Mouse (Mus musculus) large intestine, adult 2 months (tissue): ENCODE results near the gene Nxn. TPM values are rescaled to one million over a fixed set of nuclear protein-coding genes. Genes with fewer than 3 reads are reported as not detected.
A peak's percentile ranks its signal among the peaks of the same experiment; 100 is the strongest.

Experiments used
- DNase-seq: peaks from one replicate; pipeline ENCODE4 v3.0.0-alpha.2; 2012; ENCODE audit warnings: low read depth, low spot score
- WGBS: fragments of 180-500 bp; shearing (Covaris S2); methylation state at CpG from one replicate; pipeline ENCODE4 v1.1.7; 2018; 5-methylcytosine and 5-hydroxymethylcytosine counted together
- polyA plus RNA-seq: library from polyadenylated mRNA; depleted of rRNA; stranded (reverse); fragments of >200 nt; gene quantifications from 2 replicates; pipeline ENCODE4 v1.2.3, GENCODE M21; 2012

The Nxn gene
- polyA plus RNA-seq, 1 experiment: 13.2 TPM

GRCm38 (mm10) chr11:76283841-76284240 lies 115.1 kb downstream of the Nxn start:
- 78% methylated on average over 6 of the region's 6 CpGs for WGBS
- DNase-seq: no peak

GRCm38 (mm10) chr11:76279971-76280370 lies 119.0 kb downstream of the Nxn start:
- WGBS: 32% methylated on average over 2 of the region's 2 CpGs
- DNase-seq: no peak

DNA sequence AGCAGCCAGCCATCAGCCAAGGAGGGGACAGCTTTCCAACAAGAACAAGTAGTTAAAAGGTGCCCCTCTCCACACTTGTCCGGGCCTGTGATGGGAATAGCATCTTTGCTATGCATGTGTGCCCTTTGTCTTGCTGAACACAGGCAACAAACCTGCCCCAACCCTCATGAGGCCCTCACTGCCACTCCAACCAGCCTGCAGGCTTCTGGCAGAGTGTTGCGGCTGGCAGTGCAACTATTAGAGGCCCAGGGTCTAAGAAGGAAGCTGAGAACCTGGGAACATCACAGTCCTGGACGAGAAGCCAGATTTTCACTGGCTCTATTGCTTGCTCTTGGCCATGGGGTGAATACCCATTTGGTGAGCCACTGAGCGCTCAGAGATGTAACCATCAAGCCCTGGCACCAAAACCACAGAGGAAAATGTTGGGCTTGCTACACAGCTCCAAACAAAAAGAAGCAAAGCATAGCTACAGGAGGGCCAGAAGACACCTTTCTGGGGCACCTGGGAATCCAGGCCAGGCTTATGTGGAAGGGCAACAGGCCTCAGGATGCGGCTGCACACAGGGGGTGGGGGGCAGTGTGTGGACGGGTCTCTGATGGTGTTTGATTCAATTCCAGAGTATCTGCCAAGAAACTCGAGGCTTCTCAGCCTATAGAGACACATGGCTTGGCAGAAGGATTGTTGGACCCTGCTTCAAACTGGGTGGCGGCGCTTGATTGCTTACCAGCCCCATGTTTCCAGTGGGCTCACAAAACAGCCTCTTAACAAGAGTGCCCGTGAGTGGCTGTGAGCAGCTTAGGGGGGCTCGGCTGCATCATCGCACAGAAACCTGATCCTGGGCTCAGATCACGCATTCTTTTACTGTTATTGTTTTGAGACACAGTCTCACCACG lies 119.7 kb downstream of the Nxn start:
- no peak for DNase-seq
- 74% methylated on average over 14 of the region's 14 CpGs for WGBS

DNA sequence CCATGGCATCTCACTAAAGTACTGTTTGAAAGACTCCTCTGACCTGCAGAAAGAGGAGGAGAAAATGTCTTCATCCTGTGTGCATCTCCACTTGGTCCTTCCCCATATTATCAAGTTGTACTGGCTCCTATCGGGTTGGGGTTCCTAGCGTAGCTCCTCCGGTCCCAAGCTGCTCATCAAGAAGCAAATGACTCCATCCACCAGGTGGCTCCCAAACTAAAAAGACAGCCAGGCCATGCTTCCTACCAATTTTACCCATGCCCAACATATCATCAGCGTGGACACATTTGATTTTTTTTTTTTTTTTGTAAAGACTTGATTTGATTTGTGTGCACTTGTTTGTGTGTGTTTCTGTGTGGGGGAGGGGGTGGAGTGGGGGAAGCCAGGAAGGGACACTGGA lies 126.5 kb downstream of the Nxn start:
- WGBS: 75% methylated on average over 4 of the region's 4 CpGs
- DNase-seq: no peak

DNA sequence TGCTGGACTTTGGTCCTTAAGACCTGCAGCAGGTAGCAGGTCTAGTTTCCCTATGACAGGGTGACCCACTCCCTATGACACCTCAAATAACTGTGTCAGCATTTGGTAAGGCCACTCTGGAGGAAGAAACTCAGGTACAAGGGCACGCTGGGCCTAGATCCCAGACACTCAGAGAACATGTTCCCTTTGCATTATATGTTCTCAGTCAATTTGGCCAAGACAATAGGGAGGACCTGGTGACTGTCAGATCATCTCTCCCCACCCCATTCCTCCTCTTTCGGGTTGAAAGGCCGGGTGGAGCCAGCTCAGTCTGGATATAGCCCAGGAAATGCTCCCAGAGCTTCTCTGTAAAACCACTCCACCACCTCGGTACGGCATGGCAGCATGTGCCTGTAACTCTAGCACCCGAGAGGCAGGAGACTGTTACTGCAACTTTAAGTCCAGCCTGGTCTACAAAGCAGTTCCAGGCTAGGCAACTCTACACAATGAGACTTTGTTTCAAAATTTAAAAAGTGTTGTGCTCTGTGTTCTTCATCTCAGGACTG lies 130.3 kb downstream of the Nxn start:
- 60% methylated on average over 6 of the region's 6 CpGs for WGBS
- DNase-seq: no peak

DNA sequence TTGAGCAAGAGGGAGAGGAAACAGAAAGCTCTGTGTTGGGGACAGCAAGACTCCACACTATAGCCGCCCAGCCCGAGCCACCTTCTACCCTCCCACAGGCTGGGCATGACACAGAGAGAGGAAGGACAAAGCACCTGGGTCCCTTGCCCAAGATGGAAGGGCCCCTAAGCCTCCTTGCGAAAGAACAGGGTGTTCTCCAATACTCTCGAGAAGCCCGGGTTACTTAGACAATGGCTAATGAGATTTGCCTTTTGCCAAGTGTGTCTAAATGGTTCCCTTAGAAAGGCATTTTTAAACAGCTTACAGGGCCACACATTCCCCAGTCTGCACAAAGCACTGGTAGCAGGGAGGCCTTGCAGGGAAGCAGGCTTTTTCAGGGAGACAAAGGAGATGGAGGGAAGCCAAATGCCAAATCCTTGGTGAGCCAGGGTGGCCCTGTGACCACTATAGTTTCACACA lies 130.9 kb downstream of the Nxn start:
- 61% methylated on average over 5 of the region's 5 CpGs for WGBS
- DNase-seq: no peak

DNA sequence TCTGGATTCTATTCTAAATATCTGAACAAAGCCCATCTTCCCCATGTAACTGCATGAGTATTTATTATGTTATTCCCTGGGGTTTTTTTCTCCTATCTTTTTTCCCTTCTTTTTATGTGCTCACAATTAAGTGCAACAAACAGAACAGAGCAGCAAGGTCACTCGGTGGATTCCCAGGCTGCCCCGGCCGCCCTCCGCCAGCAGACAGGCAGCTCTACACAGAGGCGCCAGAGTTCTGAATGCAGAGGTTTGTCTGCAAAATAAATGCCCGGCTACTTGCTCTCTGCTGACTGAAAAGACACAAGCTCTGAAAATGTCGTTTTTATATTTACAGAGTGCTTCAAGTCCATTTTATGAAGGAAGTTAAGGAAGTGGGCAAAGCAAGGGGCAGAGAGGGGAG lies 131.4 kb downstream of the Nxn start:
- no peak for DNase-seq
- WGBS: 64% methylated on average over 7 of the region's 7 CpGs

DNA sequence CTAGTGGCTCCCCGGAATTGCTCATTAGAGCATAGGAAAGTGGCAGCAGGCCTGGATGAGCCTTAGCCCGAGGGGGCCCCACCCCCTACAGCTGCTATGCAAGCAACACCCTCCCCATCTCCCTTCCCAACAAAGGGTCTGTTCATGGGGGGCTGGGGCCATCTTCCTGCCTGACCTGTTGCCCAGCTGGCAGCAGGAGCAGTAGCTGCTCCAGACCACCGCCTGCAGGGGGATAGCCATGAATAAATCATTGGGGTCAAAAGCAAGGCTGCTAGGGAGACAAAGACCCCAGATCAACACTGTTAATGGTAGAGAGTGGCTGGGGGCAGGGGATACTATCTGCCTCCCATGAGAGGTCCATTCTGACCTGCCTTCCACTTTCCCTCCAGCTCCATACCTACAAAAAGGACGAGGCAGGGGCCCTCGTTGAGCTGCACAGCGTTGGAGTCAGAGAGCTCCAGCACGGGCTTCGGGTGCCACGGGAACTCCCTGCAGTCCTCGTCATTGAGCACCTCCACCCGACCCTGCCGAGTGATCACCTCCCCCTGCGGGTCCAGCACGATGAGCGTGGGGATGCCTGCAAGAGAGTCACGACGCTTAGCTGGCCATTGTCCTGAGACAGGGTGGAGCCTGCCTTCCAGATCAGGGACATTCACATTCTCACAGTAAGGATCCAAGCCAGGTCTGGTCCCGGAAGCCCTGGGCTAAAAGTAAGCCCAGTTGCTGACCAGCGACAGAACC lies 136.2 kb downstream of the Nxn start:
- no peak for DNase-seq
- WGBS: 38% methylated on average over 19 of the region's 19 CpGs

GRCm38 (mm10) chr11:76261224-76261623 lies 137.7 kb downstream of the Nxn start:
- DNase-seq: no peak
- 73% methylated on average over 12 of the region's 12 CpGs for WGBS

- no peak for DNase-seq
- 68% methylated on average over 10 of the region's 10 CpGs for WGBS
These were observed 138.5 kb downstream of the Nxn start for GRCm38 (mm10) chr11:76260208-76261050.

GRCm38 (mm10) chr11:76258511-76258910 lies 140.4 kb downstream of the Nxn start:
- WGBS: 83% methylated on average over 6 of the region's 6 CpGs
- DNase-seq: no peak

DNA sequence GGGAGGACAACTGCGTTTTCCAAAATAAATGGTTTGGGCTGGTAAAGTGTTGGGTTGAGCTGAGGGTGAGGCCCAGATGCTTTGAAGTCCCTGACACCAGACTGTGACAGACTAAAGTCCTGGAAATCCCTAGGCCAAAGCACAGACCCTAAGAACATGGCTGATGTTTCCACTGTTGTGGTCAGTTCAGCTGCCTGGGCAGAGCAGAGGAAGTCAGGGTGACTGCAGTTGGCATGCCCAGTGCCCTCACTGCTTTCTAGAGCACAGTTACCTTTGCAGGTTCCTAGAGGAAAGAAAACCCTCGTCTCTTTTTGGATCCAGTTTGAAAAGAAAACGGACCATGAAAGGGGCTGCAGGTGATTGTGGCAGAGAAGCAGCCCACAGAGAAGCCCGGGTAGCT lies 141.6 kb downstream of the Nxn start:
- no peak for DNase-seq
- WGBS: 79% methylated on average over 4 of the region's 4 CpGs

DNA sequence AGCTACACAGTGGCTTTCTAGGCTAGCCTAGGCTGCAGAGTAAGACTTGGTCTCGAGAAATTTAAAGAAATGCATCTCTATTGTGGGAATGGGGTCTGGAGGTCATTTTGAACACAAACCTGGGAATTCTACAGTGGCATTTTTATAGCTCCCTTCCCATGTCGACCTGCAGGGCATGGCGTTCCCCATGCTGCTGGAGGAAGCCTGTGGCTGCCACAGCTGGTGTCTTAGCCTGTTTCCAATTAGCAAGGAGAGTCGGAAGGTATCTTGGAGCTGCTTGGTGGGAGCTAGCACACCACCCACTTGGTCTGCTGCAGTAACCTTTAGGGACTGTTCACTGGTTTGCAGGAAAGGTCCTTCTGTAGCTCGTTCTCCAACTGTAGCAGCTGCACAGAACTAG lies 142.8 kb downstream of the Nxn start:
- no peak for DNase-seq
- 50% methylated on average over 5 of the region's 5 CpGs for WGBS

- DNase-seq: no peak
- 51% methylated on average over 4 of the region's 4 CpGs for WGBS
These were observed 143.4 kb downstream of the Nxn start for GRCm38 (mm10) chr11:76255431-76256001.

DNA sequence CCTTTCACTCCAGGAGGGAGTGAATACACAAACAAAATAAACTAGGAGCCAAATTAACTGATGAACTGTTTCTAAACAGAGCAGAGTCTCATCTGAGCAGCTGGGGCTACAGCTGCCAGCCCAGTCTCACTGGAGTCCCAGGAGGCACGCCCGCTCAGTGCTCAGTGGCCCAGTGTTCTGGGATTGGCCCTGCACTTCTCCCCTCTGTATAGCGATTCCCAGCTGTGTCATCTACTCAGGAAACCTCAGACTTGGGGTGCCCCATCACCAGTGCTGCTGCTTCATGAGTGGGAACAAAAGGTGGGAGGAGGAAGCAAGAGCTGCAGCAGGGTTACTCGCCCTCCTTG lies 145.0 kb downstream of the Nxn start:
- WGBS: 81% methylated on average over 4 of the region's 4 CpGs
- no peak for DNase-seq

GRCm38 (mm10) chr11:76253145-76253917 lies 145.6 kb downstream of the Nxn start:
- peak; percentile 54 for DNase-seq

GRCm38 (mm10) chr11:76252036-76252435 lies 146.9 kb downstream of the Nxn start:
- 51% methylated on average over 3 of the region's 3 CpGs for WGBS
- DNase-seq: no peak

More at GRCm38 (mm10) chr11:76253145-76253917, 145.6 kb downstream of the Nxn start:
- 53% methylated on average over 5 of the region's 5 CpGs for WGBS

- WGBS: 30% methylated on average over 2 of the region's 2 CpGs
- no peak for DNase-seq
These were observed 151.7 kb downstream of the Nxn start for GRCm38 (mm10) chr11:76247239-76247638.

DNA sequence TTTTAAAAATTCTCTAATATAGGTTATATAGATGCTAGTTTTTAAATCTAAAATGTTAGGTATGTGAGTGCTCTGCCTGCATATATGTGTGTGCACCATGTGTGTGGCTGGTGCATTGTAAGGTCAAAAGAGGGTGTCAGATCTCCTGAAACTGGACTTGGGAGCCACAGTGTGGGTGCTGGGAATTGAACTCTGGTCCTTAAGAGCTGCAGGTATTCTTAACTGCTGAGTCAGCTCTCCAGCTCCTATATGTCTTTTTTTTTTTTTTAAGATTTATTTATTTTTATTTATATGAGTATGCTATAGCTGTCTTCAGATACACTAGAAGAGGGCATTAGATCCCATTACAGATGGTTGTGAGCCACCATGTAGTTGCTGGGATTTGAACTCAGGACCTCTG lies 152.5 kb downstream of the Nxn start:
- no peak for DNase-seq
